Mouse (Mus musculus) left cerebral cortex, postnatal 10 days (tissue): ENCODE results near the gene Pm20d2. TPM values are rescaled to one million over a fixed set of nuclear protein-coding genes. Genes with fewer than 3 reads are reported as not detected.
A peak's percentile ranks its signal among the peaks of the same experiment; 100 is the strongest.

Experiments
- DNase-seq, 2 experiments: peaks; one replicate each; pipeline ENCODE4 v3.0.0; 2021 to 2022; ENCODE audit warnings: low spot score in 2 of 2, mixed read lengths in 1 of 2; ENCODE audit errors: extremely low spot score in 1 of 2
- intact Hi-C: fragments of 180-260 bp; cut with DNase I; formaldehyde crosslinking; loops from one replicate; pipeline ENCODE4 v1.15.1; 2025
- total RNA-seq, 2 experiments: library from RNA; stranded (reverse); gene quantifications; 2 replicates each; pipeline ENCODE4 v1.2.3; 2021

Pm20d2 gene
- total RNA-seq, result 1 to 10 TPM; 6.6 to 8.1 TPM

GRCm38 (mm10) chr4:33189735-33190036 is at the start of gene Pm20d2:
TSS of gene Pm20d2 (minus strand) at chr4:33189737.
- no peak for DNase-seq
- intact Hi-C loops, result no loop called here

GRCm38 (mm10) chr4:33230881-33231280 is 41.3 kb upstream of the Pm20d2 start:
- intact Hi-C loops, result no loop called here
- no peak for DNase-seq

- intact Hi-C loops, result no loop called here
- no peak for DNase-seq
Measured at GRCm38 (mm10) chr4:33229639-33230038, 40.1 kb upstream of the Pm20d2 start.

GRCm38 (mm10) chr4:33227164-33227563 is 37.6 kb upstream of the Pm20d2 start:
- no peak for DNase-seq
- intact Hi-C loops, result no loop called here

GRCm38 (mm10) chr4:33224003-33224675 is 34.6 kb upstream of the Pm20d2 start:
- no peak for DNase-seq
- intact Hi-C loops, result no loop called here

- intact Hi-C loops, result no loop called here
Measured at GRCm38 (mm10) chr4:33221847-33222246, 32.3 kb upstream of the Pm20d2 start.

GRCm38 (mm10) chr4:33208881-33209841 is 19.6 kb upstream of the Pm20d2 start, which contains the start of gene Srsf12:
TSS of gene Srsf12 (plus strand) at chr4:33208991.
- intact Hi-C loops, result no loop called here
- DNase-seq, result peak in 1 of 2 experiments; percentile 61

More at GRCm38 (mm10) chr4:33221847-33222246, 32.3 kb upstream of the Pm20d2 start:
- no peak for DNase-seq

GRCm38 (mm10) chr4:33207551-33207950 is 18.0 kb upstream of the Pm20d2 start:
- DNase-seq, result no peak
- intact Hi-C loops, result no loop called here

- intact Hi-C loops, result no loop called here
- peak in 1 of 2 experiments; percentile 35 for DNase-seq
Measured at GRCm38 (mm10) chr4:33204682-33205081, 15.1 kb upstream of the Pm20d2 start.

GRCm38 (mm10) chr4:33198117-33198516 is 8.6 kb upstream of the Pm20d2 start:
- intact Hi-C loops, result no loop called here
- DNase-seq, result no peak

- intact Hi-C loops, result no loop called here
- peak; percentile 84 to 91 for DNase-seq
Measured at GRCm38 (mm10) chr4:33188781-33189734, 479 bp downstream of the Pm20d2 start.

GRCm38 (mm10) chr4:33188164-33188563 is 1.4 kb downstream of the Pm20d2 start:
- intact Hi-C loops, result no loop called here
- peak in 1 of 2 experiments; percentile 67 for DNase-seq

- intact Hi-C loops, result no loop called here
Measured at GRCm38 (mm10) chr4:33183477-33183876, 6.1 kb downstream of the Pm20d2 start.

GRCm38 (mm10) chr4:33152087-33153038 is 37.2 kb downstream of the Pm20d2 start:
- DNase-seq, result no peak

More at GRCm38 (mm10) chr4:33183477-33183876, 6.1 kb downstream of the Pm20d2 start:
- no peak for DNase-seq

GRCm38 (mm10) chr4:33149150-33149549 is 40.4 kb downstream of the Pm20d2 start:
- intact Hi-C loops, result no loop called here
- no peak for DNase-seq

More at GRCm38 (mm10) chr4:33152087-33153038, 37.2 kb downstream of the Pm20d2 start:
- intact Hi-C loops, result no loop called here

- intact Hi-C loops, result no loop called here
- no peak for DNase-seq
Measured at GRCm38 (mm10) chr4:33147825-33148224, 41.7 kb downstream of the Pm20d2 start.

GRCm38 (mm10) chr4:33146679-33147291 is 42.8 kb downstream of the Pm20d2 start:
- intact Hi-C loops, result no loop called here
- DNase-seq, result no peak
